Mouse (Mus musculus): Measurements from ENCODE around the gene Med13. TPM values are rescaled to one million over a fixed set of nuclear protein-coding genes. Genes with fewer than 3 reads are reported as not detected.

The Med13 gene
- total RNA-seq, 2 experiments from 2014 or later = 42.3 to 43.0 TPM

DNA sequence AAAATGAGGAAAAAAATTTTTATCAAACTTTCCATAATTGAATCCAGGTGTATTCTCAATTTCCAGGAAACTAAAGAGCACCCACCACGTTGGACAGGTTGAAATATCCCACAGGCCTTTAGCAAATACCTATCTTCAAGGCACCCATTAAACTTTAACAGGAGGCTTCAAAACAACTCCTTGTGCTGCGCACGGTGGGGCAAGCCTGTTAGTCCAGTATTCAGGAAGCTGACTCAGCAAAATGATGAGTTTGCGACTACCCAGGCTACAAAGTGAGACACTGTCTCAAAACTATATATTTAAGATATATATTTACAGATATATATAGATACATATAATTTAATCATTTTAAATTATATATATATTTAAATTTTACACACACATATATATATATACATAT, 125.0 kb downstream of the Med13 start:
- intact Hi-C loops (cut with DNase I) = no loop called here
- TF ChIP-seq CTCF (IDR thresholded peaks at IDR 0.05) = no peak
- Histone ChIP-seq H3K27ac (no peak overlapping the region), H3K4me3 (no peak overlapping the region)
- no peak for DNase-seq

DNA sequence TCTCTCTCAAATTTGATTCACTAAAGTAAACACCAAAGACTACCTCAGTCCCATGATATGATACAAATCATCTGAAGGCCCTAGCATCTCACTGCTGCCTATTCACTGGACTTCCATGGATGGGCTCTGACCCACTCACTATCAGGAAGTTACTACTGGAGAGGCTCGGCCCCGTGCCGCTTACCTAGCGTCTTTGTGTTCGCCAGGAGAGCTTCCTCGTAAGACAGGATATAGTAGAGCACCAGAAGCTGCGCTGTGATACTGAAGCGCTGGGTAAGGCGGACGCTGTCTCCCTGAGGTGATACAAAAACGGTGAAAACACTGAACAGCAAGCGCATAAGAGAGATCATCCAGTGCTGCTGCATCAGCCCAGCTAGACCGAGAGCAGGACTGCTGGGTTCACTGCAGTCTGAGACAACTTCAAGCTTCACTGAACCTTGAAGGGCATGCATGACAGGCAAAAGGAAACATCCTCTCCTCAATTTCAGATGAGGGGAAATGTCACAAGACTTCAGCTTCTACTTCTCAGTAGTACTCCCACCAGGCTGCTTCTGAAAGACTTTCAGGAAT, 125.5 kb downstream of the Med13 start:
- Histone ChIP-seq H3K4me3 (no peak overlapping the region), H3K27ac (no peak overlapping the region)
- TF ChIP-seq CTCF (IDR thresholded peaks at IDR 0.05) = no peak
- intact Hi-C loops (cut with DNase I) = no loop called here
- DNase-seq = no peak

DNA sequence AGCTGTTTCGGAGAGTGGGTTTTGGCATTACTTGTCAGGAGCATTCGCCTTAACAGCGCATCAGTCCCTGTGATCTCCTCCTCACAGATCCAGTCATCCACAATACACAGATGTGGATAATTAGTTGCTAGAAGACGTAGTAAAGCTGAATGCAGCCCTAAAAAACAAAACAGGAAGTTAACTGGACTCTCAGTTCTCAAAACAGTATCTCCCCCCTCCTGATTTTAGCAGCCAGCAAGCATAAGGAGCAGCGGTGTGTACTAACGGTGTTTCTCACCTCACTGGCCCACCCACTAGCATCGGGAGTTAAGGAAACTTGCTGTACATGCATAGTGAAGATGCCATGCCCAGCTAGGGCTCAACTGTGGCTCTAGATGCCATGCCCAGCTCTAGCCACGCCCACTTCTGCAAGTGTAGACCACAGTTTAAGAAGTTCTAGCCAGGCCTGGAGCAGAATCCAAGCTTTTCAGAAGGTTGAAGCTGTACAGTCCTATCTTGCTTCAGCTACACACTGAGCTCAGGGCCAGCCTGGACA, 130.7 kb downstream of the Med13 start:
- H3K27ac ChIP-seq = no peak overlapping the region
- intact Hi-C loops (cut with DNase I) = no loop called here

DNA sequence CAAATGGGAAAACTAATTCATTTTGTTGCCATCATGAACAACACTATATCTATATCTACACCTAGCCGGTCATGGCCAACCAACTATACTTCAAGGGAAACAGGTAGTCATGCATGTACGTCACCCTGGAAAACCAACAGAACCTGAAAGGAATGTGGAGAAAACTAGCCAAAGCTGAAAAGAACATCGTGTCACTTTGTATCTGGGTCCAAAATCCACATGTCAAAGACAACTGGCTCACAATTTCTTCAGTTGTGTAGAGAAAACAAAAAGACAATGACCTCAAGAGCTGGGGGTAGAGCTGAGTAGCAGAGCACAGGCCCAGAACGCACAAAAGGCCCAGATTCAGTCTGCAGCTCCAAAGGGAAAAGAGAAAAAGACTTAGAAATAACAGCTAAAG, 131.6 kb downstream of the Med13 start:
- no peak overlapping the region for H3K27ac ChIP-seq
- intact Hi-C loops (cut with DNase I) = no loop called here
- no peak for TF ChIP-seq CTCF (IDR thresholded peaks at IDR 0.05)

More for the DNA sequence above, 130.7 kb downstream of the Med13 start:
- H3K4me3 ChIP-seq = no peak overlapping the region
- no peak for TF ChIP-seq CTCF (IDR thresholded peaks at IDR 0.05)
- DNase-seq = no peak

More for the DNA sequence above, 131.6 kb downstream of the Med13 start:
- DNase-seq = no peak
- no peak overlapping the region for H3K4me3 ChIP-seq

Other genes starting within 250 kb of the Med13 start
- under 1 TPM in 1 of 2 experiments, not detected in 1; 0.03 TPM for gene Brip1, start 156.4 kb downstream of the Med13 start, total RNA-seq (2021)
- gene Ints2, start 100.0 kb downstream of the Med13 start, total RNA-seq (2021) = 1 to 10 TPM; 2.3 to 5.5 TPM
- gene Rnft1, start 127.1 kb upstream of the Med13 start, total RNA-seq (2021) = 10 to 100 TPM; 42.1 to 45.2 TPM
- gene Rps6kb1, start 187.2 kb upstream of the Med13 start, total RNA-seq (2021) = 10 to 100 TPM; 21.1 to 22.3 TPM
- gene Tubd1, start 187.4 kb upstream of the Med13 start, total RNA-seq (2021) = 1 to 10 TPM; 6.9 to 8.5 TPM